Mouse (Mus musculus): ENCODE measurements at regions not wholly inside any gene's neighbourhood (a gene's known extent, or its start where the extent isn't known, plus 50 kb on each side); places are given as distances from the start of the nearest gene placed in this dataset.

- Histone ChIP-seq H3K27me3 (replicated peaks; ENCODE audit: control insufficient read depth, insufficient read depth, low read length) (no peaks in the 10 kb centered on the region), H3K27ac (ENCODE audit: low read depth, low read length) (no peak overlapping the region), H3K4me1 (ENCODE audit: control insufficient read depth, insufficient read depth, low read depth, low read length) (no peaks in the 10 kb centered on the region), H3K4me2 (ENCODE audit: low read length) (no peak overlapping the region), H3K4me3 (ENCODE audit: low read length) (no peak overlapping the region), H3K9me3 (ENCODE audit: control insufficient read depth, low read length) (no peaks in the 10 kb centered on the region), H3K36me3 (ENCODE audit: control insufficient read depth, insufficient read depth, low read length) (no peaks in the 10 kb centered on the region), H3K9ac (ENCODE audit: low read depth, low read length) (no peak overlapping the region)
- ATAC-seq: no peak
- WGBS: 84% methylated on average over 6 of the region's 6 CpGs
Observed at GRCm38 (mm10) chr14:99383170-99383569, 84.7 kb downstream of the Klf5 start.

- Histone ChIP-seq H3K27ac (ENCODE audit: low read depth, low read length) (no peak overlapping the region), H3K27me3 (replicated peaks; ENCODE audit: control insufficient read depth, insufficient read depth, low read length) (no peaks in the 10 kb centered on the region), H3K36me3 (ENCODE audit: control insufficient read depth, insufficient read depth, low read length) (no peaks in the 10 kb centered on the region), H3K9me3 (ENCODE audit: control insufficient read depth, low read length) (no peaks in the 10 kb centered on the region), H3K4me1 (ENCODE audit: control insufficient read depth, insufficient read depth, low read depth, low read length) (no peaks in the 10 kb centered on the region), H3K4me3 (ENCODE audit: low read length) (no peak overlapping the region), H3K4me2 (ENCODE audit: low read length) (no peak overlapping the region), H3K9ac (ENCODE audit: low read depth, low read length) (no peak overlapping the region)
- no peak for ATAC-seq
- WGBS: 95% methylated on average over 6 of the region's 6 CpGs
Observed at GRCm38 (mm10) chr14:99387581-99387980, 89.1 kb downstream of the Klf5 start.

- no peak overlapping the region for H3K4me3 ChIP-seq (ENCODE audit: low read length)
- no peaks in the 10 kb centered on the region for H3K4me1 ChIP-seq (ENCODE audit: control insufficient read depth, insufficient read depth, low read depth, low read length)
- H3K9me3 ChIP-seq (ENCODE audit: control insufficient read depth, low read length): no peaks in the 10 kb centered on the region
- no peak overlapping the region for H3K27ac ChIP-seq (ENCODE audit: low read depth, low read length)
- no peaks in the 10 kb centered on the region for H3K36me3 ChIP-seq (ENCODE audit: control insufficient read depth, insufficient read depth, low read length)
- no peak overlapping the region for H3K9ac ChIP-seq (ENCODE audit: low read depth, low read length)
- WGBS: 90% methylated on average over 5 of the region's 5 CpGs
- no peaks in the 10 kb centered on the region for H3K27me3 ChIP-seq (replicated peaks; ENCODE audit: control insufficient read depth, insufficient read depth, low read length)
- H3K4me2 ChIP-seq (ENCODE audit: low read length): no peak overlapping the region
- no peak for ATAC-seq
Observed at GRCm38 (mm10) chr14:99389306-99389705, 90.8 kb downstream of the Klf5 start.

GRCm38 (mm10) chr14:99391700-99392099, 93.2 kb downstream of the Klf5 start:
- Histone ChIP-seq H3K4me2 (ENCODE audit: low read length) (no peak overlapping the region), H3K4me1 (ENCODE audit: control insufficient read depth, insufficient read depth, low read depth, low read length) (no peaks in the 10 kb centered on the region), H3K4me3 (ENCODE audit: low read length) (no peak overlapping the region), H3K9ac (ENCODE audit: low read depth, low read length) (no peak overlapping the region), H3K9me3 (ENCODE audit: control insufficient read depth, low read length) (no peaks in the 10 kb centered on the region), H3K36me3 (ENCODE audit: control insufficient read depth, insufficient read depth, low read length) (no peaks in the 10 kb centered on the region), H3K27ac (ENCODE audit: low read depth, low read length) (no peak overlapping the region), H3K27me3 (replicated peaks; ENCODE audit: control insufficient read depth, insufficient read depth, low read length) (no peaks in the 10 kb centered on the region)
- no peak for ATAC-seq
- WGBS: 88% methylated on average over 7 of the region's 7 CpGs

- WGBS: 86% methylated on average over 2 of the region's 2 CpGs
- ATAC-seq: no peak
Observed at GRCm38 (mm10) chr14:99392813-99393212, 94.3 kb downstream of the Klf5 start.

GRCm38 (mm10) chr14:99393611-99394010, 95.1 kb downstream of the Klf5 start:
- Histone ChIP-seq H3K9ac (ENCODE audit: low read depth, low read length) (no peak overlapping the region), H3K9me3 (ENCODE audit: control insufficient read depth, low read length) (no peaks in the 10 kb centered on the region), H3K27ac (ENCODE audit: low read depth, low read length) (no peak overlapping the region), H3K36me3 (ENCODE audit: control insufficient read depth, insufficient read depth, low read length) (no peaks in the 10 kb centered on the region), H3K27me3 (replicated peaks; ENCODE audit: control insufficient read depth, insufficient read depth, low read length) (no peaks in the 10 kb centered on the region), H3K4me1 (ENCODE audit: control insufficient read depth, insufficient read depth, low read depth, low read length) (no peaks in the 10 kb centered on the region), H3K4me2 (ENCODE audit: low read length) (no peak overlapping the region), H3K4me3 (ENCODE audit: low read length) (no peak overlapping the region)
- WGBS: 91% methylated on average over 8 of the region's 8 CpGs
- ATAC-seq: no peak

More at GRCm38 (mm10) chr14:99392813-99393212, 94.3 kb downstream of the Klf5 start:
- Histone ChIP-seq H3K4me1 (ENCODE audit: control insufficient read depth, insufficient read depth, low read depth, low read length) (no peaks in the 10 kb centered on the region), H3K4me2 (ENCODE audit: low read length) (no peak overlapping the region), H3K4me3 (ENCODE audit: low read length) (no peak overlapping the region), H3K27me3 (replicated peaks; ENCODE audit: control insufficient read depth, insufficient read depth, low read length) (no peaks in the 10 kb centered on the region), H3K9me3 (ENCODE audit: control insufficient read depth, low read length) (no peaks in the 10 kb centered on the region), H3K36me3 (ENCODE audit: control insufficient read depth, insufficient read depth, low read length) (no peaks in the 10 kb centered on the region), H3K27ac (ENCODE audit: low read depth, low read length) (no peak overlapping the region), H3K9ac (ENCODE audit: low read depth, low read length) (no peak overlapping the region)

GRCm38 (mm10) chr14:99403155-99403726, 104.8 kb downstream of the Klf5 start:
- no peak overlapping the region for H3K4me2 ChIP-seq (ENCODE audit: low read length)
- H3K27me3 ChIP-seq (replicated peaks; ENCODE audit: control insufficient read depth, insufficient read depth, low read length): no peaks in the 10 kb centered on the region
- H3K27ac ChIP-seq (ENCODE audit: low read depth, low read length): no peak overlapping the region
- H3K9me3 ChIP-seq (ENCODE audit: control insufficient read depth, low read length): no peaks in the 10 kb centered on the region
- H3K4me3 ChIP-seq (ENCODE audit: low read length): no peak overlapping the region
- no peaks in the 10 kb centered on the region for H3K4me1 ChIP-seq (ENCODE audit: control insufficient read depth, insufficient read depth, low read depth, low read length)
- H3K9ac ChIP-seq (ENCODE audit: low read depth, low read length): no peak overlapping the region
- 83% methylated on average over 6 of the region's 6 CpGs for WGBS
- ATAC-seq: no peak
- H3K36me3 ChIP-seq (ENCODE audit: control insufficient read depth, insufficient read depth, low read length): no peaks in the 10 kb centered on the region

- no peak for ATAC-seq
- WGBS: 86% methylated on average over 5 of the region's 5 CpGs
Observed at GRCm38 (mm10) chr14:99405228-99405627, 106.7 kb downstream of the Klf5 start.

GRCm38 (mm10) chr14:99411835-99412234, 113.3 kb downstream of the Klf5 start:
- H3K4me2 ChIP-seq (ENCODE audit: low read length): no peak overlapping the region
- 84% methylated on average over 5 of the region's 5 CpGs for WGBS
- no peak overlapping the region for H3K27ac ChIP-seq (ENCODE audit: low read depth, low read length)
- H3K4me1 ChIP-seq (ENCODE audit: control insufficient read depth, insufficient read depth, low read depth, low read length): no peaks in the 10 kb centered on the region
- no peaks in the 10 kb centered on the region for H3K9me3 ChIP-seq (ENCODE audit: control insufficient read depth, low read length)
- H3K27me3 ChIP-seq (replicated peaks; ENCODE audit: control insufficient read depth, insufficient read depth, low read length): no peaks in the 10 kb centered on the region
- no peak overlapping the region for H3K9ac ChIP-seq (ENCODE audit: low read depth, low read length)
- ATAC-seq: no peak
- no peaks in the 10 kb centered on the region for H3K36me3 ChIP-seq (ENCODE audit: control insufficient read depth, insufficient read depth, low read length)
- no peak overlapping the region for H3K4me3 ChIP-seq (ENCODE audit: low read length)

More at GRCm38 (mm10) chr14:99405228-99405627, 106.7 kb downstream of the Klf5 start:
- no peak overlapping the region for H3K9ac ChIP-seq (ENCODE audit: low read depth, low read length)
- H3K4me2 ChIP-seq (ENCODE audit: low read length): no peak overlapping the region
- H3K36me3 ChIP-seq (ENCODE audit: control insufficient read depth, insufficient read depth, low read length): no peaks in the 10 kb centered on the region
- no peaks in the 10 kb centered on the region for H3K9me3 ChIP-seq (ENCODE audit: control insufficient read depth, low read length)
- H3K27me3 ChIP-seq (replicated peaks; ENCODE audit: control insufficient read depth, insufficient read depth, low read length): no peaks in the 10 kb centered on the region
- no peak overlapping the region for H3K27ac ChIP-seq (ENCODE audit: low read depth, low read length)
- no peak overlapping the region for H3K4me3 ChIP-seq (ENCODE audit: low read length)
- no peaks in the 10 kb centered on the region for H3K4me1 ChIP-seq (ENCODE audit: control insufficient read depth, insufficient read depth, low read depth, low read length)

- WGBS: 74% methylated on average over 3 of the region's 3 CpGs
Observed at GRCm38 (mm10) chr14:99416169-99416568, 117.7 kb downstream of the Klf5 start.

More at GRCm38 (mm10) chr14:99416169-99416568, 117.7 kb downstream of the Klf5 start:
- H3K4me1 ChIP-seq (ENCODE audit: control insufficient read depth, insufficient read depth, low read depth, low read length): no peaks in the 10 kb centered on the region
- no peaks in the 10 kb centered on the region for H3K36me3 ChIP-seq (ENCODE audit: control insufficient read depth, insufficient read depth, low read length)
- H3K4me3 ChIP-seq (ENCODE audit: low read length): no peak overlapping the region
- no peaks in the 10 kb centered on the region for H3K27me3 ChIP-seq (replicated peaks; ENCODE audit: control insufficient read depth, insufficient read depth, low read length)
- no peak overlapping the region for H3K9ac ChIP-seq (ENCODE audit: low read depth, low read length)
- H3K9me3 ChIP-seq (ENCODE audit: control insufficient read depth, low read length): no peaks in the 10 kb centered on the region
- H3K27ac ChIP-seq (ENCODE audit: low read depth, low read length): no peak overlapping the region
- no peak for ATAC-seq
- no peak overlapping the region for H3K4me2 ChIP-seq (ENCODE audit: low read length)
